Mouse (Mus musculus) embryonic facial prominence, embryonic 12.5 days (tissue): Measurements from ENCODE around the gene Sucla2. TPM values are rescaled to one million over a fixed set of nuclear protein-coding genes. Genes with fewer than 3 reads are reported as not detected.

Source experiments
- ATAC-seq: fragments of 200-750 bp; cut with Nextera tagmentation; 2 replicates; pipeline ENCODE4 v1.8.0; 2017; ENCODE audit not compliant: insufficient number of reproducible peaks, insufficient read depth, low FRiP score, low TSS enrichment
- H3K27ac ChIP-seq: fragments of 300-500 bp; sonication (generic); 2 replicates; pipeline ENCODE4 v1.5.1; 2016; ENCODE audit warnings: mild to moderate bottlenecking
- H3K27me3 ChIP-seq: fragments of 300-500 bp; sonication (generic); 2 replicates; pipeline ENCODE4 v1.6.1; 2016; ENCODE audit warnings: mild to moderate bottlenecking, moderate library complexity
- H3K36me3 ChIP-seq: fragments of 300-500 bp; sonication (generic); 2 replicates; pipeline ENCODE4 v1.6.1; 2016; ENCODE audit warnings: mild to moderate bottlenecking
- H3K4me1 ChIP-seq: fragments of 300-500 bp; sonication (generic); 2 replicates; pipeline ENCODE4 v1.6.1; 2016
- H3K4me2 ChIP-seq: fragments of 300-500 bp; sonication (generic); replicated peaks from 2 replicates; pipeline ENCODE4 v1.6.1; 2016; ENCODE audit warnings: mild to moderate bottlenecking, moderate library complexity
- H3K4me3 ChIP-seq: fragments of 300-500 bp; sonication (generic); 2 replicates; pipeline ENCODE4 v1.5.1; 2016; ENCODE audit warnings: mild to moderate bottlenecking
- H3K9ac ChIP-seq: fragments of 300-500 bp; sonication (generic); 2 replicates; pipeline ENCODE4 v1.6.1; 2016; ENCODE audit warnings: mild to moderate bottlenecking, moderate library complexity
- H3K9me3 ChIP-seq: fragments of 300-500 bp; sonication (generic); 2 replicates; pipeline ENCODE4 v1.6.1; 2016; ENCODE audit warnings: mild to moderate bottlenecking, moderate library complexity
- WGBS: fragments of 180-500 bp; shearing (Covaris S2); methylation state at CpG from one replicate; pipeline ENCODE4 v1.1.7; 2016; 5-methylcytosine and 5-hydroxymethylcytosine counted together
- polyA plus RNA-seq: library from polyadenylated mRNA; unstranded; fragments of >200 nt; fragmentation: Nextera tagmentation; extraction: Ambion mirVana; gene quantifications from 2 replicates; pipeline ENCODE4 v1.2.1, GENCODE M21; 2016

Sucla2 gene
- polyA plus RNA-seq, 1 experiment from 2014 or later: 107 TPM

DNA sequence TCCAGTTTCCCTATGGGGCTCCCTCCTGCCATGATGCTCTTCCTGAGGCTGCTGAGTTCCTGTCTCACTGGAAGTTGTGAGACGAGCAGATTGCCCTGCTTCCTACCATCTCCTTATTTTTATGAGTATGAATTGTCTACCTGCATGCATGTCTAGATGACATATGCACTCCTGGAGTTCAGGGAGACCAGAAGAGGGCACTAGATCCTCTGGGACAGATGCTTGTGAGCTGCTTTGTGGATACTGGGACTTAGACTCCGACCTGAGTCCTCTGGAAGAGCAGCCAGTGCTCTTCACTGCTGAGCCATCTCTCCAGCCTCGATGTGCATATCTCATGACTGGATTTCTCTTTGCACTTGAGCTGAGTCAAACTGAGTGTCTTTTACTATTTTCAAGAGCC is 100.3 kb downstream of the Sucla2 start:
- no peak overlapping the region for H3K4me3 ChIP-seq
- H3K36me3 ChIP-seq: no peaks in the 10 kb centered on the region
- no peak overlapping the region for H3K4me2 ChIP-seq
- 81% methylated on average over 3 of the region's 3 CpGs for WGBS
- H3K9ac ChIP-seq: no peak overlapping the region
- no peaks in the 10 kb centered on the region for H3K27me3 ChIP-seq
- no peaks in the 10 kb centered on the region for H3K9me3 ChIP-seq
- no peak for ATAC-seq
- no peak overlapping the region for H3K27ac ChIP-seq
- no peaks in the 10 kb centered on the region for H3K4me1 ChIP-seq

DNA sequence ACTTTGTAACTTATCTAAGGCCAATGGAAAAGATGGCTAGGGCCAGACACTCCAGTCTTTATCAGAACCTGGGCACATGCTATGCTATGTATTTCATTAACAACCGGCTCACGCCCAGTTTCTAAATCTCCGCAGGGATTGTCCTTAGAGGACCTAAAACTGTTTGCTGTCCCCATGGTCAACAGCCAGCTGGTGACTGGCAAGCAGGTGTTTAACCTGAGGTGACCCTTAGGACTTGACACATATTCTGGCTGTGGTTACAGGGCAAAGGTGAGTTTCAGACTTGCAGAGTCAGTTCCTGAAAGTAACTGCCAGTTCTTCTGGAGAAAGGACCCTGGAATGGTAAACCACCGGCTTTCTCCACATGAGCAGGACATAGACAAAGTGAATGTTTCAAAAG is 106.4 kb downstream of the Sucla2 start:
- 83% methylated on average over 4 of the region's 4 CpGs for WGBS
- H3K27me3 ChIP-seq: no peaks in the 10 kb centered on the region
- no peak for ATAC-seq
- H3K9me3 ChIP-seq: no peaks in the 10 kb centered on the region
- H3K4me2 ChIP-seq: no peak overlapping the region
- H3K9ac ChIP-seq: no peak overlapping the region
- no peaks in the 10 kb centered on the region for H3K4me1 ChIP-seq
- H3K4me3 ChIP-seq: no peak overlapping the region
- H3K27ac ChIP-seq: no peak overlapping the region
- H3K36me3 ChIP-seq: no peaks in the 10 kb centered on the region

GRCm38 (mm10) chr14:73632648-73633263 is 107.6 kb downstream of the Sucla2 start:
- ATAC-seq: no peak
- Histone ChIP-seq H3K27ac (no peak overlapping the region), H3K4me1 (no peaks in the 10 kb centered on the region), H3K4me3 (no peak overlapping the region), H3K36me3 (no peaks in the 10 kb centered on the region), H3K27me3 (no peaks in the 10 kb centered on the region), H3K9me3 (no peaks in the 10 kb centered on the region), H3K4me2 (no peak overlapping the region), H3K9ac (no peak overlapping the region)
- WGBS: 73% methylated on average over 9 of the region's 9 CpGs

DNA sequence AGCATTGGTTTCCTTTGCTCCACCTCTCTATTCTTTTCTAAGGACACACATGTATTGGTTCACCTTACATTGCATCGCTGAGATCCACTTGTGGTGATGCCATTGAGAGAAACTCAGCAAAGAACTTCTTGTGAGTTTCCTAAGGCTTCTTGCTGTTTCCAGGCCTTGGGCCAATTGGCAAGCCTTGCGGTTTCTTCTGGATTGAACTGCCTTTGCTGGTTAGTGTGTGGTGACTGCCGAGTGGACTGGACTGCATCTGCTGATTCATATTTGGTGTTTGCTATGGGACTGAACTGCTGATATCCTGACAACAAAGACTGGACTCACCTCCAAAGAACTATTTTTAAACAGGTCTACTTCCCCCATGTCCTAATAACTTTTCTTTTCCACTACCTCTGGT is 109.2 kb downstream of the Sucla2 start:
- 87% methylated on average over 3 of the region's 3 CpGs for WGBS
- H3K4me2 ChIP-seq: no peak overlapping the region

DNA sequence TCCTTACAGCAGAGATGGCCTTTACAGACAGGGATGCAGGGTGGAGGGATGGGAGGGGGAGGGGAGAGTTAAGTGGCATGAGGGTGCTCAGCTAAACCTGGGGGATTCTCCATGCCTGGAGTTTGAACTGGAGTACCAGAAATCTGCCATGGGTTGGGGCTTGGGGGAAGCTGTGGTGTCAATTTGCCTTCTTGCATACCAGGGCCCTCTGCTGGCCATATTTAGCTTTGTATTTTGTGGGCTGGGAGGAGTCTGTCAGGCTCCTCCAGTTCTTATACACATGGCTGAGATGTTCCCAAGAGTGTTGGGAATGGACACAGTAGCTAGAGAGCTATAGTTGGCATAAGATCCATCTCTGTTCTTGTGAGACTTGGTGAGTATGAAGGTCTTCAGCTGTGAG is 112.3 kb downstream of the Sucla2 start:
- Histone ChIP-seq H3K36me3 (no peaks in the 10 kb centered on the region), H3K4me2 (no peak overlapping the region), H3K4me1 (no peaks in the 10 kb centered on the region), H3K27ac (no peak overlapping the region), H3K9ac (no peak overlapping the region), H3K27me3 (no peaks in the 10 kb centered on the region), H3K9me3 (no peaks in the 10 kb centered on the region), H3K4me3 (no peak overlapping the region)
- no peak for ATAC-seq

More for the DNA sequence above, 109.2 kb downstream of the Sucla2 start:
- no peaks in the 10 kb centered on the region for H3K9me3 ChIP-seq
- ATAC-seq: no peak
- no peaks in the 10 kb centered on the region for H3K27me3 ChIP-seq
- no peak overlapping the region for H3K9ac ChIP-seq
- no peaks in the 10 kb centered on the region for H3K4me1 ChIP-seq
- H3K27ac ChIP-seq: no peak overlapping the region
- H3K4me3 ChIP-seq: no peak overlapping the region
- no peaks in the 10 kb centered on the region for H3K36me3 ChIP-seq

Other genes with a start within 250 kb of the Sucla2 start
- gene Rb1, start 199.5 kb upstream of the Sucla2 start, polyA plus RNA-seq: 24.3 and 24.6 TPM in 2 replicates
- 464 and 478 TPM in 2 replicates for gene Itm2b, start 140.0 kb upstream of the Sucla2 start, polyA plus RNA-seq
- gene Med4, start 15.3 kb upstream of the Sucla2 start, polyA plus RNA-seq: 104 and 105 TPM in 2 replicates
- 6.6 and 7.4 TPM in 2 replicates for gene Nudt15, start 22.9 kb downstream of the Sucla2 start, polyA plus RNA-seq
- not detected in 2 replicates for gene Gm21750, start 135.9 kb downstream of the Sucla2 start, polyA plus RNA-seq